Mouse (Mus musculus) liver, adult 2 months (tissue): Measurements from ENCODE around the gene Apol8.

Experiments used
- CTCF ChIP-seq: fragments of 200-500 bp; IDR thresholded peaks from 2 replicates; pipeline ENCODE4 v1.5.1; 2011; ENCODE audit warnings: low read depth, low read length, control low read depth
- POLR2A ChIP-seq: fragments of 200-500 bp; IDR thresholded peaks from 2 replicates; pipeline ENCODE4 v1.6.1; 2011; ENCODE audit warnings: low read length, control low read depth; ENCODE audit not compliant: insufficient read depth; ENCODE audit errors: extremely low read depth

DNA sequence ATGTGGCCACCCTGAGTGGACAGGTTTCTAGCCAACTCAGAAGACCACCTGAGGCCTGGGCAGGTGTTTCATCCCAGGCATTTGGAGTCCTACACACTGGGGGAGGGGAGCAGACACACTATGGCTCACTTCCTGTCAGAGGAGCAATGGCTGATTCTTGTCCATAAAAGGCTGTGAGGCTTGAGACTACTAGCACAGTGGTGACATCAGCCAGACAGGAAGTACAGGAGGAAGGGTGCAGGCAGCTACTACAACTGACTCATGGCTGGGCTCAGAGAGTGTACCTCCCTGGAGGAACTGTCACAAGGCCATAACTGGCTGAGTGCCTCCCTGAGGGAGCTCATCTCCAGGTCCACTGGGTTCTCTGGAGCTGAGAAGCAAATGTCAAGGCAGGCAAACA lies 43.7 kb upstream of the Apol8 start:
- TF ChIP-seq POLR2A: no peak
- no peak for TF ChIP-seq CTCF
